Mouse (Mus musculus) spleen, adult 2 months (tissue): Measurements from ENCODE around the gene Arhgef9.

Source experiments
- CTCF ChIP-seq: fragments of 200-500 bp; IDR thresholded peaks from 2 replicates; pipeline ENCODE4 v1.5.1; 2011; ENCODE audit warnings: mild to moderate bottlenecking, inconsistent platforms; ENCODE audit not compliant: insufficient read depth, insufficient read length, insufficient replicate concordance; ENCODE audit errors: extremely low read depth
- POLR2A ChIP-seq: fragments of 200-500 bp; IDR thresholded peaks from 2 replicates; pipeline ENCODE4 v1.6.1; 2011; ENCODE audit warnings: low read depth, low read length, inconsistent platforms

DNA sequence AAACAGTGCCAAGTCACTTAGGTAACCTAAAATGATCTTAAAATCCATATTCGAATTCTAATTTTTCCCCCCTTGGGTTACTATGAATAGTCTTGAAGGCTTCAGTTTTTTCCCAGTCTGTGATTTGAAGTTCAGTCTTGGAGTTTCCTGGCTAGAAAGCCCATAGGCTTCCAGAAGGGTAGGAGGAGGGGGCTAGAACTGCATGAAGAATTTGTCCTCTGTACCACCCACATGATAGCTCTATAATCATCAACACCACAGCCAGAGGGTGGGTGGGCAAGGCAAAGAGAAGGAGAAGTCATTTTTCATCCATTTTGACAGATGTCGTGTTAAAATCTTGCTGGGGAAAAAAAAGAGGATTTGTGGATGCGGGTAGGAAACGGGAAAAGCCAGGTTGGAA is 58.0 kb downstream of the Arhgef9 start:
- TF ChIP-seq POLR2A, result no peak
- TF ChIP-seq CTCF, result no peak
